Mouse (Mus musculus) kidney, adult 8-10 months (tissue): ENCODE results near the gene Cmas.

Experiments
- DNase-seq, 2 experiments: peaks; one replicate each; pipeline ENCODE4 v3.0.0; 2022

The Cmas gene

DNA sequence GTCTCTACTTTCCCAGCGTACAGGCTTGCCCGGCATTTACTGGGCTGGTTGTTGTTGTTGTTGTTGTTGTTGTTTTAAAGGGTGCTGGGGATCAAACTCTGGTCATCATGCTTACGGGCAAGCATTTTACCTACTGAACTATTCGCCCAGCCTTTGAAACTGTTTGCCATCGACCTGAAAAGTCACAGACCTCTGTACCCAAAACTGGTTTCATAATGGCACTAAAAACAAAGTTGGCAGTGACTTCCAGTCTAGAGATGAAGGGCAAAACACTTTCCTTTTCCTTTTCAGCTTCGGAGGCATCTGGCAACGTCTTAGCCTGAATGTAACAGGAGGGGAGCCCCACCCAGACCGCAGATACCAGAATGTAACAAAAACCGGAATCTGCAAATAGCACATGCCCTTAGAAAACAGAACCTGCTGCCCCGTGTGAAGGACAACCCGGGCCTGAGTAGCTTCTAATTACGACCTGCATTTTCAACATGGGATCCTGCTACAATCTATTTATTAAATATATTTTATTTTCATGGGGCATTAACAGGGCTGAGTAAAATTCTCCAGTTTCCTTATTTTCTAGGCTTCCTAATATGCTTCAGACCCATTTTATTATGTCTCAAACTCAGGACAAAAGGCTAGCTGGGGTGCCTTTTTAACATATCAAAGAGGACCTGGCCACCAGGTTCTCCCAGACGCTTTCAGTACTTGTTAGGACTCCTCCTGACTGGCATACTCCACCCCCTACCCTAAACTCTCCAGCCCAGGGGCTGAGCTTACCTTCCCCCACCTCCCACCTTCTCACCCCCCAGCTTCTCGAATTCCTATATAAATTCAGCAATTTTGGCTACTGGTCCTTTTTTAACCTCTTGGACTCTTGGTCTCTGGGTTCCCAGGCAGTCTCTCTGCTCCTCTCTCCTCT lies 3.9 kb upstream of the Cmas start:
- DNase-seq, result no peak

DNA sequence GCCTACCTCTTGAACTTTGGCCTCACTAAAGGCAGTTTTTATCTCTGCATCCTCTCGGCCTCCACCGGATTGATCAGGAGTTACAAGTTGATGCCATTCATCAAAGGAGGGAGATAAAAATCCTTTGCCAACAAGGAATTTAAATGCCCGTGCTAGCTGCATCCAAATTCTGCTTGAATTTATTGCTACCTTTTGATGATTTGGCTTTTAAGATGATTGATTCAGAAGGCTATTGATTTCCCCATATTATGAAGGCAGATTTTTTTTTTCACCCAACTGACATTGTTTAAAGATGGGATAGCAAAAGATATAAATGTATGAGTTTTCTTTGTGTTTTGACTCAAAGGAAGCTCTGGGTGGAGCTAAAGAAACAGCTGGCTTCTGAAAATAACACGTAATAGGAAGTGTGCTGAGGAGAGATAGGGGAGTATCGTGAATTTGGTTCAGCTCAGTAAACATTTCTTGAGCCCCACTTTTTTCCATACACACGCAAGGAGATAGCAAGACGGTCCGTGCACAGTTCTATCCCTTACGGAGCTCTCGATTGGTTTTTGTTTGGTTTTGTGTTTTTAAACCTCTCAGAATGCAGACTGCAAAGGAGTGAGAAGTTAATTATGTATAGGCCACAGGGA lies 964 bp downstream of the Cmas start:
- DNase-seq, result no peak

DNA sequence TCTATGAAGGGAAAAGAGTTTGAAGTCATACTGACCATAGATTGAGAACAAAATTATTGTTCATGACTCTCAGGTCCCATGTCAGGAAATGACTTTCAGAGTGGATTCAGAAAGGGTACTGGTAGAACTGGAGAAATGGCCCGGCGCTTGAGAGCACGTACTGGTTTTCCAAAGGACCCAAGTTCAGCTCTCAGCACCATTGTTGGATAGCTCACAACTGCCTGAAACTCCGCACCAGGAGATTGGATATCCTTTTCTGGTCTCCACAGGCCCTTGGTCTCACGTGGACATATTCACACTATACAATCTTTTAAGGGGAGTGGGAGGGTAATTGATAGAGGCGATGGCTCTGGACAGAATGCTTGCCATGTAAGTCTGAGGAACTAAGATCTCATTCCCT lies 1.5 kb downstream of the Cmas start:
- DNase-seq, result no peak

DNA sequence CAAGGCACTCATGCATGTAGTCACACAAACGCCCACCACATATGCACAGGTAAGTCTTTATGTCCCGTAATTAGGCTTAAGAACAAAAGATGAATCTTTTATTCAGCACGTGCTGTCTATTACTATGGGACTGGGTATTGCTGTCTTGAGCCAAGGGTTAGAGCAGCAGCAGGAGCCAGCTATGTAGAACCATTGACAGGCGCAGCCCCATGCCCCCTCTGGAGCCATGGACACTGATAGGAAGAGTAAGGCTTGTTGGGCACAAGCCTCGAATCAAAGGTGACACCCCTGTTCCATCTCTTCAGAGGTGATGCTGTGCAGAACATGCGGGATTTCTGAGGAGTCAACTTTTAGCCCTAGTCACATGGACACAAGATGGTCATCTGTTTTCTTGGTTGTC lies 2.1 kb downstream of the Cmas start:
- DNase-seq, result no peak

DNA sequence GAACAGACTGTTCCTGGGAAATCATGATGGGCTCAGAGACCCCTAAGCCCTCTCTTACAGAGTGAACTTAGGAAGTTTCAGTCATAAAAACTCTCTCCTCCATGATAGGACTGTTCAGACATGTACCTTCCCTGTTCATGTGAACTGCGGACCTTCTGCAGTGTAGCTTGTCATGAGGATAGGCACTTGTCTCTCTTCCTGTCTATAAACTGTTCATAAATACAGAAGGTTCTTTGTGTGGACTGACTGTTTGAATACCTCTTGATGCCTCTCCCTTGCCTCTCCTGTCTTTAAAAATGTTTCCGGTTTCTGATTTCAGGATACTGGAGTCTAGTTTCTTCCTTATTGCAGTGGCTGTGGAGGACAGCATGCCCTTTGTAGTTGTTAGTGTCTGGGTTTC lies 3.1 kb downstream of the Cmas start:
- DNase-seq, result no peak

DNA sequence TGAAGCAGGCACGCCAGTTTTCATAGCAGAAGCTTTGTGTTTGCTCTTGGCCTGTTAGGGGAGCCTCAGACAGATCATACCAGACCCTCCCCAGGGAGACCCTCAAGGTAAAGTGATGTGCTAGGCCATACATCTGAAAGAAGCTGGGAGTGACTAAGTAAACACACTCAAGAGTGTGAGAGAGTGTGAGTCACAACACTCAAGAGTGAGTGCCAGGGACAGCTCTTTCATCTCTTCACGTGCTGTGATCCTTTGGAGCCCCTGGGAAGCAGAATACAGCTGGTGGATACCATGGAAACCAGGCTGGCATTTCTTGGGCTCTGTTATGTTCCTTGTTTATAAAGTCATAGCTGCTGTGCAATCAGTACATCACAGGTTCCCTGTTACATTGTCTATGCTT lies 8.4 kb downstream of the Cmas start:
- no peak for DNase-seq

DNA sequence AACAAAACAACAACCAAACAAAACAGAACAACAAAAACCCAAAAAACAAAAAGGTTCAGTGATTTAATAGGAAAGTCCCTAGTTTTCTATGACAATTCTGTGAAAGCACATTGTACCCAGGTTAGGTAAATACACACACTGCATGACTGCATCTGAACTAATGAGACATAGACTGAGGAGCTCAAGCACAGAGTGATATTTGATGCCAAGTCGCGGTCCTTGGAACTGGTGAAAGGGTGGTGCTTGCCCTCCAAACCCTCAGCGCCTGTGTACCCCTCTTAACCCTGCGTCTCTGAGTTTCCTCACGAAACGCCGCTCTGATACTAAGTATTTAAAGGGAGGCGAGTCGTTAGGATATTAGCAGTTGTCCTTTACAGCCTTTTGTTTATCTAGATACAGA lies 10.8 kb downstream of the Cmas start:
- DNase-seq, result no peak

DNA sequence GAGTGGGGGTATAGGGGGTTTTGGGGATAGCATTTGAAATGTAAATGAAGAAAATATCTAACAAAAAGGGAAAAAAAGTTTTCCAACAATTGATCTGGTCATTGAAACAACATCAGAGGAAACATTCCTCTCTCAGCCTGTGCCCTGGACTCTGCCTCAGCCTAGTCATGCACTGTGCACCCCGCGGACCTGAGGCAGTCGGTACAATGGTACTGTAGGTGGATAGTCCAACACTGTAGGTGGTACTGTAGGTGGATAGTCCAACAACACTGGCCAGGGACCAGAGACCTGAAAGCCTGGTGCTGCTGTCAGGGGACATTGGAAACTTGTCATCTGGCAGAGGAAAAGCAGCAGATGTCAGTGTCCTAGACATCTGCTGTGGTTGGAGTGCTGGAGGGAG lies 13.4 kb downstream of the Cmas start:
- DNase-seq, result peak; percentile 43 to 56

DNA sequence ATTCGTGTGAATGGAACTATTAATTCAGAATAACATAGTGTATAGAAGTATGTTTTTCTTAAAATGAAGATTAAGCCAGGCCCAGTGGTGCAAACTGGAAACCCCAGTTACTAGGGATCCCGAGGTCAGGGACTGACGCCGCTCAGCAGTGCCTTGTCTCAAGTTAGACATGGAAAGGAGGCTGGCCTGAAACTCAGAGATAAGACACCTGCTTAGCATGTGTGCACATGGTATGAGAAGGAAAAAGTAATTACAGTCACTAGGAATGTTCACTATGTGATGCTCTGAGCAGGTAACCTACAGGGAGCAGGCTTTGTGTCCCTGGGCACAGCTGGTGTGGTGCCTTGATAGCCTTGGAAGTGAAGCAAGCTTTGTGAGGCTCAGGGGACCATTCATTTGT lies 15.2 kb downstream of the Cmas start:
- no peak for DNase-seq

DNA sequence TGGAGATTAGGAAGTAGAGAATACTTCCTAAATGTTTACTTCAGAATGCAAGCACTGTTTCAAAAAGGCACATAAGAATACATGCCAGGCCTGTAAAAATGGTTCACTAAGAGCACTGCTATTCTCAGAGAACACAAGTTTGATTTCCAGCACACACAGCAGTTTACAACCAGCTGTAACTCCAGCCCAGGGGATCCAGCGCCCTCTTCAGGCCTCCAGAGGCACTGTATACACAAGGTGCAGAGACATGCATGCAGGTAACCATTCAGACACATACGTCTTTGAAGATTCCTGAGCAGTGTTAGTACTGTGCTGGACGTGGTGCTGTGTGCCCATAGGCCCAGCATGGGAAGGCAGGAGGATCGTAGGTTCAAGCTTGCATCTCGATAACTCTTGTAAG lies 17.1 kb downstream of the Cmas start:
- no peak for DNase-seq

DNA sequence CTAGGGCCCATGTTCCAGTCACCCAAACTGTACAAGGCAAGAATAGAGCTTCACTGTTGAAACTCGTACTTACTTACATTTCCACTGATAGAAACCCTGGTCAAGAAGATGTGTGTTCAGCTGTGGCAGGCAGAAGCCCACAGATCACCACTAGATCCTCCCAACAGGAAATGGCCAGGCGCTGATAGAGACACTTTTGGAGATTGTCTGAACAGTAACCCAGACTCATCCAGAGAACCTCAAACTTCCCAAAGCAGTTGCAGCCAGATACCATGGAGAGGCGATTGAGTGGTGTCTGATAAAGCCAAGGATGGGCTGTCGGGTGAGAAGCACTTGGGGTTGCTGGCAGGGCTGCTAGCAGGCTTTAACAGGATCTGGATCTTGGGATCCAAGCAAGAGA lies 20.4 kb downstream of the Cmas start:
- no peak for DNase-seq

DNA sequence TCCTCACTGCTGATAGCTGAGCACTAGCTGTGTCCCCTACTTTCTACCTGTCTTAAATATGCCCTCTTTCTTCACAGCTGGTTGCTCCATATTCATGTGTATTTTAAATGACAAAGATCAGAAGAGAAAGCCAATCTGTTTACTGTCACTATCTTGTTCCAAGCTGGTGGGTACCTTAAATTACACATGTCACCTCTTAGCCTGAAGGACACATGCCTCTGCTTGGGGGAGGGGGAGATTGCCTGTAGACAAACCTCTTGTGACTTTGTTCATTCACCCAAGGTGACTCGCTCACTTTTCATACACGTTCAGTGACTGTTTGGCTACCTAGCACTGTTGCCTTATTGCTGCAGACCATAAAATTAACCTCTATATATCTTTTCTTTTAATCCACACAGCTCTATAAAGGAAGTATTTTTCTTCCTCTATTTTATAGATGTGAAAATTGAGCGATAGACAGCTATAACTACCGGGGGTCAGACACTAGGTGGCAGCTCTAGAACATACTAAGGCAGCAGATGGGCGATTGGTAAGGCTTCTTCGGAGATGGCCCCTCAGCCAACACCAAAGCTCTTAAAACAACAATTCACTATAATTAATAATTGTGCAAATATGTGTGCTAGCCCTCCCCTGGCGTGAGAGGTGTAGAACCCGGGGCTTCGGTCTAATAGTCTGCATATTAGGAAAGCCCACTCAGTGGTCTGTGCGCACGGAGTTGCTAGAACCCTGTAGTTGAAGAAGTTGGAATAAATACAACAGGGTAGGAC lies 22.7 kb downstream of the Cmas start:
- DNase-seq, result peak; percentile 28 to 42

DNA sequence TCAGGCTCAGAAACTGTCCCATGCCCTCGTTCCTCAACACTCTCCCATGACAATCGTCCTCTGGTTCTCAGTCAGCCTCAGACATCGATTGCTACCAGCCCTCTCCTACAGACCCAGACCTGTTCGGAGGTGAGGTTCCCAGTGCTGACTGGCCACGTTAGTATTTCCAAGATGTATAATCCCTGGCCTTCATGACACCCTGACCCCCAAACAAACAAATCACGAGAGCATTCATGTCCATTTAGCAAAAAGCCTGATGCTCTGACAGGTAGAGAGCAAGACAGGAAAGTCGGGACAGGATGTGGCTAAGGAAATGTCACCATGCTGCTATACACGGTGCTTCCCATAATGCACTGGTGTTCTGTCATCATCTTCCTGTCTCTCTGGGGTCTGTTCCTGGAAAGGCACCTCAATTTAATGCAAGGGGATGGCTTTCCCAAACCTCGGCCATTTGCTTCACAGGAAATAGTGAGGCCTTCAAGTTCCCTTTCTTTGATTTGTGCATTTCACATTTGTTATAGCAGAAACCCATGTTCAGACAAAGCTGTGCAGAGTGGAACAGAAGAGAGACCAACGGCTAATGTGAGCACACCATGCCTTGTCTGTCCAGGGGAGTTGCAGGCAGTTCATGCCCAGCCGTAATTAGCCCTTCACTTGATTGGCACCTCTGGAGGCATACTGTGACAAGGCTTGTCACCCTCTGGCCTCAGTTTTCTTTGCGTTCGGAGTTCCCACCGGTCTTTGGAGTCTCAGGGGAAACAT lies 23.5 kb downstream of the Cmas start:
- DNase-seq, result no peak

DNA sequence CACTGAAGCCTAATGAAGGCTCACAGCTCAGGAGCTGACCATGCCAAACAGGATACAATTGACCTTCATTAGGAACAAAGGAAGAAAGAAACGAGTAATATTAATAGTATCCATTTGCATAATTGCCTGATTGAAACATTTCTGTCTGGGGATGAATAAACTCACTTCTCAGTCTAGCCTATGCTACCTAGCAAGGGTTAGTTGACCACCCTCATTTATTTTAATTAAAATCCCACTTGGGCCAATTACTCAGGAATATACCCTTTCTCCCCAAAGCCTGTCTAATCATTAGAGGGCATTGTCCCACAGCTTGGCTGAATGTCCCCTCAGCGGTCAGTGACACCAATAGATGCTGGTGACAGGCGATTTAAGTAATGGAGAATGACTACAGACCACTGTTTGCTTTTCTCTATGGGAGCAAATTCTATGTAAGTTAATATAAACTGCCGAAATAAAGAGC lies 24.1 kb downstream of the Cmas start:
- DNase-seq, result no peak

DNA sequence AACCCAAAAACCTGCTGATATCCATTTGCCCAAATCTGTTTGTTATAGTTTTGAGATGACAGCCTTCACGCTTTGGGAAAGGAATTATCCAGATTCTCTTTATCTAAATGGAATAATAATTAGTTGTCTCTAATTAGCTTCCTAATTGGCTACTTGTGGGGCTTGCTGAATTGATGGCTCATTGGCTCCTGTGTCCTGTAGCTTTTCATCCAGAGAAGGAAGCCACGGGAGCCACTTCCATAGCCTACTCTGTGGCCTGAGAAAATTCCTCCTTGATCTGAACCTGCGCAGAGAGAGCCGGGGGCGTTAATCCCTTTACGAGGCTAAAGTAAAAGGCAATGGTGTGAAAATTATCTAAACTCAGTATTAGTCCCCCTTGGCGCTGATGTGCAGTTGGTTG lies 24.8 kb downstream of the Cmas start:
- DNase-seq, result no peak

DNA sequence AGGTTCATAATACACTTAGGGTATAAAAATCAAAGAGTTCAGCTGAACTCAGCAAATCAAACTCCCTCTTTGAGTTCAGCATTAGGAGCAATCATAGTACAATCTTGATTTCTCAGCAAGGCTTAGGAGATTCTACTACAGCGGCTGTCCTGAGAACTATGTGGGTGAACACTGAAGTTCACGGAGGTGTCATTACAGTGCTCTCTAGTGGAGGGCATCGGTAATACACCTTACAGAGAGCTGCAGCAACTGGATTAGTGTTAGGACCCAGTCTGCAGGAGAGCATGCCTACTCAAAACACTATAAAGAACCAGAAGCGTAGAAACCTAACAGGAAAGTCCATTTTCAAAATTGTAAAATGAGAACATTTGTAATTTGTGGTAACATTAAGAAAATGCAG lies 28.9 kb downstream of the Cmas start:
- DNase-seq, result peak; percentile 41 to 71

DNA sequence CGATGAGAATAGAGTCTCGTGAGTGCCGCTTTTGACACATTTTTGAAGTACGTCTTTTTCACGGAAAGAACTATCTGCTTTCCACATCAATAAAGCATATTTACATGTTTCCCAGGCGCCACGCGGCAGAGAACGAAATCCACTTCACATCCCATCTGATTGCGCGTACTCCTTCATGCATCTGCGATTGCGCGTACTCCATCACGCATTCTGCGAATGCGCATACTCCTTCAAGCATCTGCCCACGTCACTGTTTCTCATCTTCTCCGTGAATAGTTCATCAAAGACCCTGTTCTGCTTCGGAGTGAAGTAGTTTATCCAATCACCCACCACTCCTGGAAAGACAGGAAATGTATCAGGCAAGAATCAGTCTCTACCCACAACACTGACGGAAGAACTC lies 29.6 kb downstream of the Cmas start:
- no peak for DNase-seq

DNA sequence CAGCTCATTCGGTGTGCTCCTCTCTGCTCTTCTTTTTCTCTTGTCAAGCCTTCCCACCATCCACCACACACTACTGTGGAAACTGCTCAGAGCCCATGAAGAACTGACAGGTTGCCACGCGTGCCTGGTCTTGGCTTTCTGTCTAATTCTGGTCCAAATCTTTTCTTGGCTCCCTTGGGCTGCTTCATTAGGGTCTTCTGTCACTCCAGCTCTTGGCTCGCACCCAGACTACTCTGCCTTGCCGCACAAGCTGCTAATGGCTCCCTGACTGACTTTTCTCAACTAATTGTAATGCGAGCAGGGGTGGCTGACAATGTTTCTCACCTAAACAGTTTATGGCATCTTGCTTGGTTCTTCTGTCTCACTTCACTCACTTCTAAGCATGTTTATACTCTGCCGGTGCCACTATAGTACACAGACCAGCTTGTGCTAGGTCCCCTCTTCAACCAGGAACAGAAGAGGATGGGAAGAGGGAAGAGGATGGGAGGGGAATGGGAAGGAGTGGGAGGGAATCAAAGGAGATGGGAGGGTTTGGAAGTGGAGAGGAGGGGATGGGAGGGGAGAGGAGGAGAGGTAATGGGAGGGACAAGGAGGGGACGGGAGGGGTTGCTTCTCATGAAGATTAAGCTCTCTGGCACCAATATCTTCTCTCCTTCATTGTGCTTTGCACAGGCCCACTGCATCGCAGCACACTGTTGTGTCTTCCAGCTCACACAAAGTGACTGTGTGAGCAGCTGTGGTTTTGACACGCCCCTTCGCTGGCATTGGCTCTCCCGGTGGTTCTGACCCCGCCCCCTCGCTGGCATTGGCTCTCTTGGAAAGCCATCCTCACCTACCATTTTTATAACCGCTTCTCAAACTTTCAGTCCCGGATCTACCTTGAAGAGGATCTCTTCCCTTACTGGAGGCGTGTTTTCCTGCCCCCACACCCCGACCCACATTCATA lies 31.8 kb downstream of the Cmas start:
- DNase-seq, result no peak

DNA sequence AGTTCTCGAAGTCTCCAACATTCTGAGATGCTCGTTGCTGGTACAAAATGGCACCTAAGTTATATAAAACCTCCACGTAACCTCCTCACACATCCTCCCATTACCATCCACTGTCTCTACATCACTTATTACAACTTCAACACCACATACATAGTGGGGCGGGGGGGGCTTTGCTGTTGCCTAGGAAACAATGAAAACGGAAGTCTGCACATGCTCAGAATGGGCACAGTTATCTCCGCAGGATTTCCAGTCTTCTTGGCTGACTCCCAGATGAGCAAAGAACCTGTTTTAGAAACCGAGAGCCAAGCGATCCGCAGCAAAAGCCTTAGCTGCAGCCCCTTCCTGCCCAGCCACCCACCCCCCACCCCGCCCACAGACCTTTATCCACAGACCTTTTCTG lies 33.2 kb downstream of the Cmas start:
- no peak for DNase-seq

DNA sequence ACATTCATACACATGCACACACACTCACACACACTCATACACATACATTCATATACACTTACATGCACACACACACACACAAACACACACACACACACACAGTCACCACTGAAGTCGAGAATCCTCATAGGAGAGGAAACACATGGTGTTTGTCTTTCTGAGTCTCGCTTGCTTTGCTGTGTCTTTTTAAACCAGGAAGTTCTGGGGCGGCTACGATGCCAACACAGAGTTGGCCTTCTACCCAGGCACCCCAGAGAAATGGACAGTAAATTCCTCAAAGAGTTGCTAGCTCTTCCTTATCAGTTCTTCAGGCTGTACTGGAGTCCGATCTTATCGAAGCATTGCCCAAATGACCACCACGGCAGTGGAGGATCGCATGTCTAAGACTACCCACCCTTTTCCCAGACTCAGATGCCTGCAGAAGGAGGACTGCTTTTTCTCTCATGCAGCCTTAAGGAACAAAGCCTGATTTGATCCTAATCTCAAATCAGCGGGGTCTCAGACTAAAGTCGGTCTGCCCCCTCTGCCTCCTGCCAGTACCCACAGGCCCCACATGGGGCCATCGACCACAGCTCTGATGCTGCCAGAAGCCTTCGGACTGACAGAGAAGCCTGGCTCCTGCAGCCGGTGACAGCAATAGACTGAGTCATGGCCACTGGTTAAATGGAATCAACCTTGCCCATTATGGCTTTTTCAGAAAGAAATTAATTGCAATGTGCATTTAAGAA lies 35.9 kb downstream of the Cmas start:
- no peak for DNase-seq

DNA sequence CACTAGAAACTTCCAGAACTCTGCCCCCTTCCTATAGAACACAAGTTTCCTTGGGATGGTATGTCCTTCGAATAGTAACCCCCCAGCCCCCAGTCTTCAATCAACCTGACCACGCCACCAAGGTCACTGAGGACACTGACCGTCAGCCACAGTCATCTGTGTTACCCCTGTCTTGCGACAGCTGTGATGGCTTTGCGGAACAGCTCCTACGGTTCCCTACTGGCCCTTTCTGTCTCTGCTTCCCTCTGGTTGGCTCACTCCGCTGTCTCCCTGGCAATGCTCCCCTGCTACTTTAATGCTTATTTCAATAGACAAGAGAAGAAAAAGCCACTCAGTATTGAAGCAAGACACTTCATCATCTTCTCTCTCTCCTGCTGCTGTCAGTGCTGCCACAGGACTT lies 37.0 kb downstream of the Cmas start:
- DNase-seq, result no peak
